Mouse (Mus musculus): ENCODE data around the gene Adipor2. TPM values are rescaled to one million over a fixed set of nuclear protein-coding genes. Genes with fewer than 3 reads are reported as not detected.

The Adipor2 gene
- polyA plus RNA-seq, 1 experiment from 2014 or later: 101 TPM

Other genes starting within 250 kb of the Adipor2 start
- gene Dcp1b, start 242.5 kb downstream of the Adipor2 start, polyA plus RNA-seq (2015; fragmentation: Nextera tagmentation; extraction: Ambion mirVana): 6.1 and 6.7 TPM in 2 replicates
- gene Cacna1c, start 221.3 kb downstream of the Adipor2 start, polyA plus RNA-seq (2015; fragmentation: Nextera tagmentation; extraction: Ambion mirVana): 3.0 and 3.3 TPM in 2 replicates
- 0.04 and 0.30 TPM in 2 replicates for gene Cacna2d4, start 181.2 kb downstream of the Adipor2 start, polyA plus RNA-seq (2015; fragmentation: Nextera tagmentation; extraction: Ambion mirVana)
- 0.29 and 0.49 TPM in 2 replicates for gene Lrtm2, start 86.9 kb downstream of the Adipor2 start, polyA plus RNA-seq (2015; fragmentation: Nextera tagmentation; extraction: Ambion mirVana)
- 4.6 and 4.7 TPM in 2 replicates for gene Fbxl14, start 62.0 kb upstream of the Adipor2 start, polyA plus RNA-seq (2015; fragmentation: Nextera tagmentation; extraction: Ambion mirVana)
- gene Wnt5b, start 126.6 kb upstream of the Adipor2 start, polyA plus RNA-seq (2015; fragmentation: Nextera tagmentation; extraction: Ambion mirVana): 7.3 and 7.4 TPM in 2 replicates